Mouse (Mus musculus) ovary, postnatal 36 days (tissue): ENCODE data around the gene Ankub1.
A peak's percentile ranks its signal among the peaks of the same experiment; 100 is the strongest.

Experiments
- DNase-seq: peaks from one replicate; pipeline ENCODE4 v3.0.0; 2022; ENCODE audit warnings: low spot score, mixed read lengths

Gene Ankub1

GRCm38 (mm10) chr3:57692719-57693118, at the start of gene Ankub1:
Gene Ankub1, minus strand, starts transcription at chr3:57692799.
- no peak for DNase-seq

- no peak for DNase-seq
Observed at GRCm38 (mm10) chr3:57739830-57740229, 47.2 kb upstream of the Ankub1 start.

DNA sequence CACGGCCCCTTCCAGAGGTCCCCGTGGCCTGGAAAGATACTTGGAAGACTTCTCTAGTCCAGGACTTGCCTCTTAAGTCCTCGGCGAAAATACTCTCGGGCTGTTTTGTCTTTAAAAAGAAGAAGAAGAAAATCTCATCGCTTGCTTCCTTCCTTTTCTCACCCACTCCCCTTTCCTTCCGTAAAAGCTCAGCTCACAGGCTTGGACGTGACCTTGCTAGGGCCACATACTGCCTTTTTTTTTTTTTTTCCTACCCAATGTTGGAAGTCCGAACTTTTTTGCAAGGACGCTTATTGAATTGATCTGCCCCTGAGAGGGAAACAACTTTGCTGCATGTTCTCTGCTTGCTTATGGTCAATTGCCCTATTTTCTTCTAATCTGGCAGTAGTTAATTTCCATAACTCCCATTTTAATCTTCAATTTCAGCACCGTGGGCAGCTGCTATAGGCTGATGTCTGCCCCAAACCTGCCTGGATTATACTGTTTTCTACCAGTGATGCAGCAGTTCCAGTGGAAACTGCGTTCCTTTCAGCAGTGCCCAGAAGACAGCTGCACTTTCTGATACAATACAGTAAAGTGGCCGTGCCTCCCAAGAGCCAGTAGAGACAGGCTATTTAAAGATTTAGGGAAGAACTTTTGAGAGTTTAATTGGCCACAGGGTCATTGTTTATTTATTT, 44.0 kb upstream of the Ankub1 start:
- DNase-seq = no peak

DNA sequence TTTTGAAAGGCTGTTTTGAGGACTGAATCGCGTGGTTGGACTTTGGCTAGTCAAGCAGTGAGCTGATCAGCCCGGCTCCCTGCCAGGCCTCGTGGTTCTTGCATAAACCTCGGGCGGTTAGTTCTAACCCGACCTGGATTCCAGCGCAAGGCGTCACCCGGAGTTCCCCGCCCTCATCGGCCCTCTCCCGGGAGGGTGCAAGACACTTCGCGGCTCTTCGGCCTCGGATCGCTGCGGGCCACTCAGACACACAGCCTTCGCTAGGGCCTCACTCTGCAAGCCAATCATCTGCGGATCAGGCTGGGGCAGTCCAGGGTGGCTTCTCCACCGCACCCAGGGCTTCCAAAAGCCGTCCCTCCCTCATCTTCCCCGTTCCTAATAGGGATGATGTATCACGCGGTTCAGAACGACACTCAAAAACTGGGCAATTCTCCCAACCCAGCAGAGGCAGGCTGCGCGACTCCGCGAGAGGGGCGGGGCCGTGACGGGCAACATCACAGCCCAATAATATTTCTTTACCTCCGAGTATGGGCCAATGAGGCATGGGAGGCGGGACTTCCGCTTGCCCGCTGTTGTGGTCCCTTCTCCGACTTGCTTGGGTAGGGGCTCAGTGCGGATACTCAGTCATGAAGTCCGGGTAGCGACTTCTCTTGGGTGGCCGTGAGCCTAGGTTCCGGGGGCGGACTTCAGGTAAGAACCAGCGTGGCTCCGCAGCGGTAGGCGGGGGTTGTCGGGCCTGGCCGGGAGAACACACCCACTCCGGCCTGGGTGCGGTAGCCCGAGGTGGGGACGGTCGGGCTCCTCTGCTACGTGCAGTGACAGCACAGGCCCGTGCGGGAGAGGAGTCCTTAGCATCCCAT, 43.1 kb upstream of the Ankub1 start, which contains the start of gene Rnf13:
Gene Rnf13 (plus strand): TSS at position 552 of the 860 bp plus-strand sequence.
- DNase-seq = peak; percentile 95

GRCm38 (mm10) chr3:57732206-57732915, 39.8 kb upstream of the Ankub1 start:
- no peak for DNase-seq

DNA sequence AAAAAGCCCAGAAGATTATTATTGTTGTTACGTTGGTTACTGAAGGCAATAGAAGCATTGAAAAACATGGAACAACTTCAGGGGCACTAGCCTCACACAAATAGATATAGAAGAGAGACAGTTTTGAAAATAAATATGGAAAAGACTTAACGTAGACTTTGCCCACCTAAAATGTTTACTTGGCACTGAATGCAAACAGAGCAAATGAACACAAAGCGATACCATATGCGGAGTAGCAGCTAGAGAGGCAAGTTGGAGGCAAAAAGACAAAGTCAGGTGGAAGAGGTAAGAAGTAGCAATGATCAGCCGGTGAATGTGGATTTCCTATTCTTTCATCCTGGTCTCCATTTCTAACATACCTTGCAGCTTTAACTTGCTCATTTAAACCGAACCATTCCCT, 21.6 kb upstream of the Ankub1 start:
- DNase-seq = no peak

DNA sequence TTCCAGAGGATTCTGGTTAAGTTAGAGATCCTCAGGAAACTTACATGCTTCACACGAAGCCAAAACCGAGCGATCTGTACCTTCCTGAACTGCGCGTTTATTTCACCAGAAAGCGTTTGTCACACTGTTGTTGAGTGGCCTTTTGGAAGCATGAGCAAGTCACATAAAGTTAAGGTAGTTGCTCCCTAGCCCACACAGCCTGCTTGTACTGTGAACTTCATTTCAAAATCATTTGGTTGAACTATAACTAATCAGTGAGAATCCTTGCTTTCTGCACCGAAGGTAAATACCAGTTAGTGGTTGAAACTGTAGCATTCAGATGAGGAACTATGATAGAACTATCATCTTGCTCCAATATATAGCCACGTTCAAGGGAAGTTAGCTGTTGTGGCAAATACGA, 4.2 kb upstream of the Ankub1 start:
- DNase-seq = no peak

- no peak for DNase-seq
Observed at GRCm38 (mm10) chr3:57696249-57696648, 3.6 kb upstream of the Ankub1 start.

GRCm38 (mm10) chr3:57691772-57692171, 827 bp downstream of the Ankub1 start:
- no peak for DNase-seq

GRCm38 (mm10) chr3:57677786-57678185, 14.8 kb downstream of the Ankub1 start:
- DNase-seq = no peak

GRCm38 (mm10) chr3:57674075-57674474, 18.5 kb downstream of the Ankub1 start:
- DNase-seq = no peak

GRCm38 (mm10) chr3:57673586-57673985, 19.0 kb downstream of the Ankub1 start:
- no peak for DNase-seq

DNA sequence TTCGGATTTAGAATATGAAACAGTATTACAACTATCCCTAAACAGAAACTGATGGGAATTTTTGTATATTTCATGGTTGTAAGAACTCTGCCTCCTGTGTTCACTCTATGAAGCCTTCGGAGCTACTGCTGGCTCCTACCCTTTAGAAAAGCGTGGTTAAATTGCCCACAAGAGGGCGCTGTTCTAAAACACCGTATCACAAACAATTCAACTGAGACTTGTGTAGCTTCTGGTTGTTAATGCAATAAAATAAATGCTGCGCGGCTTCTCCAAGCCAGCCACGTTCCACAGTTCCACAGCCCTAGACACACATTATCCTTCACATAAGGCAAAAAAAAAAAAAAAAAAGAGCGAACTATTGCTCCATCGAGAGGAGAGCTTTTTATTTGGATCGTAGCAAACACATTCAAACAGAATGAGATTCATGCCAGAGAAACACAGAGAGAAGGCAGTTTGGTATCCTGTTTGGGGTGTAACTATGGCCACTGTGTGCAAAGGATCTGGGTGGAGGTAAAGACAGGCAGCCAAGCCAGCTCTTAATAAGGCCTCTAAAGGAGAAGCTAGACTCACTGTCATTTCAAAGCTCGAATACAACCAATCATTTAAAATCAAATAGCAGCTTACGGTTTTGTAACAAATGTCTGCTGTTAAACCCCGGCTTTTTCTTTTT, 25.4 kb downstream of the Ankub1 start:
- peak; percentile 32 for DNase-seq

DNA sequence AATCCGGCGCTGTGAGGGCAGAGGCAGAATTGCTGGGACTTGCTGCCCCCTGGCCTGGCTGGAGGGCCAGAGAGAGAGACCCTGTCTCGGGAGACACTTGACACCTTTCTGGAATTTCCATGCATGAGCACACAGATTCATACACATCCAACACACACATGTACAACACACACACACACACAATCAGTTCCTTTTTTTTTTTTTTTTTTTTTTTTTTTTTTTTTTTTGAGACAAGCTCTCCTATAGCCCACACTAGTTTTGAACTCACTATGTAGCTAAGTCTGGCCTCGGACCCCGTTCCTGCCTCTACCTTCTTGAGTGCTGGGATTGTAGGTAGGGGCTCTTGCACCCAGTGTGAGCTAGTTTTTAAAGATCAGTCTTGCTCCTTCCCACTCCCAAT, 26.7 kb downstream of the Ankub1 start:
- DNase-seq = no peak

- DNase-seq = no peak
Observed at GRCm38 (mm10) chr3:57664682-57665081, 27.9 kb downstream of the Ankub1 start.

- DNase-seq = no peak
Observed at GRCm38 (mm10) chr3:57663731-57664130, 28.9 kb downstream of the Ankub1 start.

DNA sequence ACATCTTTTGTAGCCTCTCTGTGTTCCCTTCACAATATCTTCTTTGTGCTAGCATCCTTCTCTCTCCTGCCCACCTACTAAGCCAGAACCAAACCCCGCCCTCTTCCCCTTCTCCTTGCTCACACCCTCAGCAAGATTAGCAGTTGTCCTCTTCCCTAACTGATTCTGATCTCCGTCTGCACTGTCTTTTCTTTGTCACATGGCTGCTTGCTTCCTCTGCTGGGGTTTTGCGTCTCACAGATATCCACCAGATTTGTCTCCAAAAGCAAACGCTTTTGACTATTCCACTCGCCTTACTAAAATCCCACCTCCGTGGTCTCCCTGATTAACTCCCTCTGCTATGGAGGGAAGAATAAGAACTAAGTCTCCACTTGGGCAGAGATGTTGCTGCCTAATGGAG, 34.0 kb downstream of the Ankub1 start:
- DNase-seq = no peak

DNA sequence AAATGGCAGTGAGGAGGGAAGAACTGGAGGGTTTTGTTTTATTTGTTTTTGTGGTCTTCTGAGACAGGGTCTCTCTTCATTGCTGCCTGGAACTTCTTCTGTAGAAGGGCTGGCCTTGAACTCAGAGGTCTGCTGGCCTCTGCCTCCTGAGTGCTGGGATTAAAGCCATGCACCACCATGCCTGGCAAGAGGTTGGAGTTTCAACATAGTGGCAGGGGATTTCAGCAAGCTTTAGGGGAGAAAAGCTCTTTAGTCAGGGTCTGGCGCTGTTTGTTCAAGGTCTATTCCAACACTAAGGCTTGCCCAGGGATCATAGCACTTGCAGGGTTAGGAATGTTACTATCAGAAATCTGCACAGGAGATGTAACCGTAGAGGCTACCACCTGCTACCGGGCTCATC, 39.0 kb downstream of the Ankub1 start:
- no peak for DNase-seq

- no peak for DNase-seq
Observed at GRCm38 (mm10) chr3:57652485-57652884, 40.1 kb downstream of the Ankub1 start.

DNA sequence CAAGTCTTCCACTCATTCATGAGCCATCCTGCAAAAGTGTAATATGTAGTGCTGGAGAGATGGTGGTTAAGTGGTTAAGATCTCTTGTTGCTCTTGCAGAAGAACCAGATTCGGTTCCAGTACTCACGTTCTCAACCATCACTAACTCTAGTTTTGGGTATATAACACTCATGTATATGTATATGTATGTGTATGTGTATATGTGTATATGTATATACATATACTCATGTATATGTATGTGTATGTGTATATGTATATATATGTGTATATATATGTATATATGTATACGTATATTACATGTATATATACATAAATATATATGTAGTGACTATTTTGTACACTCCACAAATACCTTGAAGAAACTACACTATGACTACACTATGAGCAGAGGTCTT, 40.7 kb downstream of the Ankub1 start:
- DNase-seq = no peak

DNA sequence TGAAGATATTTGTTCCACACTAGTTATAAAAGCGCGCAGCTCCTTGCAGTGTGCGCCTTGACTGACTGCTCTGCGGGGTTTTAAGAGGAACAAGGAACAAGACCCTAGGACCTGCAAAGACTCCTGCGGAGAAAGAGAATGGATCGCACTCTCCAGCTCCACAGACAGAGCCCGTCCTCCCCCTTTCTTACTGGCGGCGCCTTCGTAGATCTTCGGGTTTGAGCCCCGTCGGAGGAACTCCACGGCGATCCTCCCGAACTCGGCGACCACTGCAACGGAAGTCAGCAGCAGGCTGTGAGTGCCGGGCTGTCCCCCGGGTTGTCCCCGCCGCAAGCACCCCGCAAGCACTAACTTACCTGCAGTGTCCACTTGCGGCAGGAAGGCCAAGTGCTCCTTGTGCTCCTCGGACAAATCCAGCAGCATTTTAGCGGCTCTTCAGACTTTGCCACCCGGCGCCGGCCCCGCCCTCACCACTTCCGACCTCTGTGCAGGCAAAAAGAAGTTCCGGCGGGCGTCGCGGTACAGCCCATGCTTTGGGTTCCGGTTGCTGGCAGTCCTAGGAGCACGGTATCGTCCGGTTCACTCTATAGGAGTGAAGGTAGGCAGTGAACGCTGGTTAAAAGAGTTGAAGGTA, 41.3 kb downstream of the Ankub1 start, which contains the start of gene Commd2:
Gene Commd2 (minus strand): TSS at position 485 of the 634 bp plus-strand sequence.
- DNase-seq = peak; percentile 90

GRCm38 (mm10) chr3:57643191-57643590, 49.4 kb downstream of the Ankub1 start:
- DNase-seq = no peak
